Comparison of ENCODE assay signal across 14 mouse cellular contexts in the genomic region with DNA sequence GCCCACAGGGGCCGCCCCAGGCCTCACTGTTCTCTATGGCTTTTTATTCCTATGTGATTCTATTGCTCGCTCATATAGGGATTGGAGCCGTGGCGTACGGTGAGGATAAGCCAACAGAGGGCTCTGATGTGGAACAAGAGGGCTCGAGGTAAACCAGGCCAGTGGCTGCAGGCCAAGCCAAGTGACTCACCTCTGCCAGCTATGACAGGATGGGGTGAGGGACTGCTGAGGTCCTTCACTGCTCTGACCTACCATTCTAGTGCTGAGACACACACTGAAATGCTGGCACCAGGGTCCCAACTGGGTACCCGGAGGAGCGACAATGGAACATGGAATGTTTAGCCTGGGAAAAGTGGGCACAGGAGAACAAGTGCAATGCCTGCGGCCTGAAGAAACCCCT. TPM values are rescaled to one million over a fixed set of nuclear protein-coding genes. Genes with fewer than 3 reads are reported as not detected.
A peak's percentile ranks its signal among the peaks of the same experiment; 100 is the strongest.
DNase-seq lines count a peak whose midpoint lies in the region; ATAC-seq and TF ChIP-seq lines count a peak whose summit lies in the region.
"Had no signal": no experiment of that assay in that cellular context is flagged by ENCODE, and none has a peak within 500 bp of the region (broad histone marks: within the 10 kb centered on the region; RNA-seq: fewer than 3 reads in every experiment).

No protein-coding gene starts in this region.

- no peaks in the 10 kb centered on the region for H3K4me1 ChIP-seq in heart, embryonic 11.5 days (ENCODE audit: control insufficient read depth, insufficient read depth, low read length)
- peaks cover 11% of the 10 kb centered on the region for H3K4me1 ChIP-seq in midbrain, embryonic 11.5 days (ENCODE audit: control insufficient read depth, insufficient read depth, low read length)
- peaks cover 9% of the 10 kb centered on the region for H3K4me1 ChIP-seq in midbrain, postnatal 0 days (ENCODE audit: insufficient read depth, low read length)
- H3K4me1 ChIP-seq in neural tube, embryonic 15.5 days: peaks cover 43% of the 10 kb centered on the region

- no peak overlapping the region for H3K9ac ChIP-seq in heart, embryonic 11.5 days (ENCODE audit: low read depth, low read length)
- H3K9ac ChIP-seq in midbrain, embryonic 11.5 days (ENCODE audit: low read length): no peak overlapping the region
- H3K9ac ChIP-seq in midbrain, postnatal 0 days (replicated peaks; ENCODE audit: low read length, poor library complexity, severe bottlenecking): no peak overlapping the region
- no peak overlapping the region for H3K9ac ChIP-seq in neural tube, embryonic 15.5 days (replicated peaks)
- H3K9ac ChIP-seq: heart, embryonic 13.5 days; liver, embryonic 12.5 days had no signal

- 82% methylated on average over 9 of the region's 9 CpGs for WGBS in heart, embryonic 11.5 days (ENCODE audit: insufficient replicate concordance)
- WGBS in midbrain, embryonic 11.5 days: 86% methylated on average over 9 of the region's 9 CpGs
- 74% methylated on average over 9 of the region's 9 CpGs for WGBS in midbrain, postnatal 0 days
- WGBS in neural tube, embryonic 15.5 days: 85% methylated on average over 9 of the region's 9 CpGs

- ATAC-seq in heart, embryonic 11.5 days (replicated peaks; ENCODE audit: insufficient number of reproducible peaks, low FRiP score, low TSS enrichment): no peak
- ATAC-seq in midbrain, embryonic 11.5 days (ENCODE audit: low FRiP score): no peak
- ATAC-seq in midbrain, postnatal 0 days (ENCODE audit: low FRiP score): no peak
- no peak for ATAC-seq in neural tube, embryonic 15.5 days (ENCODE audit: low FRiP score)
- ATAC-seq: intestine, embryonic 16.5 days; liver, embryonic 12.5 days had no signal

- no peak overlapping the region for H3K27ac ChIP-seq in heart, embryonic 11.5 days (ENCODE audit: low read depth, low read length)
- no peak overlapping the region for H3K27ac ChIP-seq in midbrain, embryonic 11.5 days (ENCODE audit: low read depth, low read length)
- no peak overlapping the region for H3K27ac ChIP-seq in midbrain, postnatal 0 days (ENCODE audit: low read depth, low read length)
- peak overlapping the region; percentile 10 for H3K27ac ChIP-seq in neural tube, embryonic 15.5 days (replicated peaks)
- H3K27ac ChIP-seq: heart, embryonic 13.5 days; liver, embryonic 12.5 days had no signal

- peaks cover 25% of the 10 kb centered on the region for H3K27me3 ChIP-seq in heart, embryonic 11.5 days (ENCODE audit: control insufficient read depth, insufficient read depth, low read length)
- H3K27me3 ChIP-seq in midbrain, embryonic 11.5 days (ENCODE audit: control insufficient read depth, insufficient read depth, low read length): no peaks in the 10 kb centered on the region
- no peaks in the 10 kb centered on the region for H3K27me3 ChIP-seq in midbrain, postnatal 0 days (ENCODE audit: insufficient read depth, low read length)
- no peaks in the 10 kb centered on the region for H3K27me3 ChIP-seq in neural tube, embryonic 15.5 days (replicated peaks)

- no peak for TF ChIP-seq CTCF in midbrain, postnatal 0 days (IDR thresholded peaks at IDR 0.05)

- no peaks in the 10 kb centered on the region for H3K9me3 ChIP-seq in heart, embryonic 11.5 days (replicated peaks; ENCODE audit: control insufficient read depth, low read length)
- no peaks in the 10 kb centered on the region for H3K9me3 ChIP-seq in midbrain, embryonic 11.5 days (ENCODE audit: control insufficient read depth, low read length)
- H3K9me3 ChIP-seq in midbrain, postnatal 0 days (ENCODE audit: low read length): no peaks in the 10 kb centered on the region
- no peaks in the 10 kb centered on the region for H3K9me3 ChIP-seq in neural tube, embryonic 15.5 days (replicated peaks)
- H3K9me3 ChIP-seq: heart, embryonic 13.5 days; liver, embryonic 12.5 days had no signal

- no peak overlapping the region for H3K4me3 ChIP-seq in heart, embryonic 11.5 days (ENCODE audit: low read depth, low read length)
- H3K4me3 ChIP-seq in midbrain, embryonic 11.5 days (ENCODE audit: low read depth, low read length): no peak overlapping the region
- no peak overlapping the region for H3K4me3 ChIP-seq in midbrain, postnatal 0 days (ENCODE audit: low read depth, low read length)
- H3K4me3 ChIP-seq in neural tube, embryonic 15.5 days (replicated peaks): no peak overlapping the region
- H3K4me3 ChIP-seq: heart, embryonic 13.5 days; liver, embryonic 12.5 days; myocyte had no signal

- H3K4me2 ChIP-seq in heart, embryonic 11.5 days: no peak overlapping the region
- no peak overlapping the region for H3K4me2 ChIP-seq in midbrain, embryonic 11.5 days
- no peak overlapping the region for H3K4me2 ChIP-seq in midbrain, postnatal 0 days (ENCODE audit: low read depth, low read length, poor library complexity, severe bottlenecking)
- no peak overlapping the region for H3K4me2 ChIP-seq in neural tube, embryonic 15.5 days
- H3K4me2 ChIP-seq: heart, embryonic 13.5 days; liver, embryonic 12.5 days had no signal

- no peaks in the 10 kb centered on the region for H3K36me3 ChIP-seq in heart, embryonic 11.5 days (ENCODE audit: control insufficient read depth, insufficient read depth, low read length)
- H3K36me3 ChIP-seq in midbrain, embryonic 11.5 days (ENCODE audit: control insufficient read depth, insufficient read depth, low read length): 0 out of 2 replicates have a peak, but pooled peaks cover 2% of the 10 kb centered on the region
- H3K36me3 ChIP-seq in midbrain, postnatal 0 days (ENCODE audit: insufficient read depth, low read length): peaks cover 8% of the 10 kb centered on the region
- peaks cover 23% of the 10 kb centered on the region for H3K36me3 ChIP-seq in neural tube, embryonic 15.5 days
- H3K36me3 ChIP-seq: heart, embryonic 13.5 days; liver, embryonic 12.5 days had no signal

- DNase-seq in heart, postnatal 4 days: peak; percentile 21
- peak; percentile 77 for DNase-seq in midbrain, embryonic 11.5 days (ENCODE audit: low spot score, missing footprints)
- no peak for DNase-seq in midbrain, postnatal 0 days (ENCODE audit: low spot score)
- peak; percentile 88 to 89 for DNase-seq in adrenal gland, postnatal 36 days
- DNase-seq in embryo, embryonic 11 days: no peak
- no peak for DNase-seq in spleen, adult 18-20 months
- DNase-seq: lung, postnatal 36 days; thymus, postnatal 14 days had no signal

RNA-seq across cellular contexts. Expression of gene Glyctk, which starts 3.8 kb away (rescaled TPM):
- 1 to 10 TPM; 2.3 to 3.5 TPM for total RNA-seq in heart, postnatal 4 days (2021)
- 0.57 and 1.1 TPM in 2 replicates for polyA plus RNA-seq in heart, embryonic 11.5 days (2014; fragmentation: Nextera tagmentation; extraction: Ambion mirVana)
- 5.6 and 6.3 TPM in 2 replicates for polyA plus RNA-seq in midbrain, embryonic 11.5 days (2014; fragmentation: Nextera tagmentation; extraction: Ambion mirVana)
- total RNA-seq in midbrain, postnatal 0 days (2014; rRNA removed): 0.66 and 0.94 TPM in 2 replicates
- polyA plus RNA-seq in midbrain, postnatal 0 days (2015; fragmentation: Nextera tagmentation; extraction: Ambion mirVana): 0.75 and 0.90 TPM in 2 replicates
- 1 to 10 TPM; 2.3 to 2.4 TPM for total RNA-seq in adrenal gland, postnatal 36 days (2021)
- polyA plus RNA-seq in neural tube, embryonic 15.5 days (2015; fragmentation: Nextera tagmentation; extraction: Ambion mirVana): 2.3 and 2.7 TPM in 2 replicates

RNA-seq across cellular contexts. Expression of gene Wdr82, which starts 16.6 kb away (rescaled TPM):
- total RNA-seq in heart, postnatal 4 days (2021): 10 to 100 TPM; 90.0 to 98.5 TPM
- polyA plus RNA-seq in heart, embryonic 11.5 days (2014; fragmentation: Nextera tagmentation; extraction: Ambion mirVana): 22.7 and 24.4 TPM in 2 replicates
- 30.2 and 32.6 TPM in 2 replicates for polyA plus RNA-seq in midbrain, embryonic 11.5 days (2014; fragmentation: Nextera tagmentation; extraction: Ambion mirVana)
- total RNA-seq in midbrain, postnatal 0 days (2014; rRNA removed): 245 and 261 TPM in 2 replicates
- polyA plus RNA-seq in midbrain, postnatal 0 days (2015; fragmentation: Nextera tagmentation; extraction: Ambion mirVana): 30.6 and 31.7 TPM in 2 replicates
- 10 to 100 TPM; 74.4 to 81.3 TPM for total RNA-seq in adrenal gland, postnatal 36 days (2021)
- polyA plus RNA-seq in neural tube, embryonic 15.5 days (2015; fragmentation: Nextera tagmentation; extraction: Ambion mirVana): 28.6 and 32.1 TPM in 2 replicates

RNA-seq across cellular contexts. Expression of gene Ppm1m, which starts 45.4 kb away (rescaled TPM):
- 10 to 100 TPM; 14.0 to 14.8 TPM for total RNA-seq in heart, postnatal 4 days (2021)
- polyA plus RNA-seq in heart, embryonic 11.5 days (2014; fragmentation: Nextera tagmentation; extraction: Ambion mirVana): 20.6 and 23.5 TPM in 2 replicates
- polyA plus RNA-seq in midbrain, embryonic 11.5 days (2014; fragmentation: Nextera tagmentation; extraction: Ambion mirVana): 23.6 and 26.9 TPM in 2 replicates
- total RNA-seq in midbrain, postnatal 0 days (2014; rRNA removed): 16.2 and 27.7 TPM in 2 replicates
- polyA plus RNA-seq in midbrain, postnatal 0 days (2015; fragmentation: Nextera tagmentation; extraction: Ambion mirVana): 18.5 and 21.3 TPM in 2 replicates
- total RNA-seq in adrenal gland, postnatal 36 days (2021): 100 to 1,000 TPM in 1 of 2 experiments, 10 to 100 TPM in 1; 90.8 to 117 TPM
- polyA plus RNA-seq in neural tube, embryonic 15.5 days (2015; fragmentation: Nextera tagmentation; extraction: Ambion mirVana): 16.9 and 20.5 TPM in 2 replicates

RNA-seq across cellular contexts. Expression of gene Twf2, which starts 48.8 kb away (rescaled TPM):
- total RNA-seq in heart, postnatal 4 days (2021): 10 to 100 TPM; 62.1 to 63.6 TPM
- 55.6 and 62.2 TPM in 2 replicates for polyA plus RNA-seq in heart, embryonic 11.5 days (2014; fragmentation: Nextera tagmentation; extraction: Ambion mirVana)
- polyA plus RNA-seq in midbrain, embryonic 11.5 days (2014; fragmentation: Nextera tagmentation; extraction: Ambion mirVana): 55.6 and 61.4 TPM in 2 replicates
- 60.1 and 78.3 TPM in 2 replicates for total RNA-seq in midbrain, postnatal 0 days (2014; rRNA removed)
- 41.6 and 47.4 TPM in 2 replicates for polyA plus RNA-seq in midbrain, postnatal 0 days (2015; fragmentation: Nextera tagmentation; extraction: Ambion mirVana)
- total RNA-seq in adrenal gland, postnatal 36 days (2021): 100 to 1,000 TPM in 1 of 2 experiments, 10 to 100 TPM in 1; 64.8 to 117 TPM
- polyA plus RNA-seq in neural tube, embryonic 15.5 days (2015; fragmentation: Nextera tagmentation; extraction: Ambion mirVana): 48.1 and 58.2 TPM in 2 replicates

RNA-seq across cellular contexts. Expression of gene Col6a4, which starts 57.5 kb away (rescaled TPM):
- total RNA-seq in heart, postnatal 4 days (2021): under 1 TPM; 0.07 to 0.09 TPM
- polyA plus RNA-seq in heart, embryonic 11.5 days (2014; fragmentation: Nextera tagmentation; extraction: Ambion mirVana): 0.06 TPM in 1 of 2 replicates, not detected in the other
- polyA plus RNA-seq in midbrain, embryonic 11.5 days (2014; fragmentation: Nextera tagmentation; extraction: Ambion mirVana): 0.11 TPM in 1 of 2 replicates, not detected in the other
- 1.3 and 2.6 TPM in 2 replicates for total RNA-seq in midbrain, postnatal 0 days (2014; rRNA removed)
- 1.3 and 1.7 TPM in 2 replicates for polyA plus RNA-seq in midbrain, postnatal 0 days (2015; fragmentation: Nextera tagmentation; extraction: Ambion mirVana)
- total RNA-seq in adrenal gland, postnatal 36 days (2021): under 1 TPM; 0.36 to 0.46 TPM
- 1.2 and 3.5 TPM in 2 replicates for polyA plus RNA-seq in neural tube, embryonic 15.5 days (2015; fragmentation: Nextera tagmentation; extraction: Ambion mirVana)

Comparison
In these comparisons a context has a peak if more than half of its experiments do, and no peak if none do; other contexts are left out.
1. DNase-seq: peak in heart, postnatal 4 days (single experiment), midbrain, embryonic 11.5 days (single experiment) and adrenal gland, postnatal 36 days (2 of 2); none in midbrain, postnatal 0 days (single experiment), embryo, embryonic 11 days (single experiment) and spleen, adult 18-20 months (0 of 2).